Mouse (Mus musculus): ENCODE measurements around the gene Fam219b.

GRCm38 (mm10) chr9:57502911-57503621 lies 34.3 kb upstream of the Fam219b start:
- TF ChIP-seq CTCF (IDR thresholded peaks at IDR 0.05; ENCODE audit: extremely low read depth, insufficient read depth, low read length) (no peak), POLR2A (IDR thresholded peaks at IDR 0.05; ENCODE audit: extremely low read depth, insufficient read depth, low read length) (no peak)

Data from cortical plate, adult 2 months (tissue).